Mouse (Mus musculus) midbrain, embryonic 15.5 days (tissue): ENCODE measurements around the gene Ttc21a. TPM values are rescaled to one million over a fixed set of nuclear protein-coding genes. Genes with fewer than 3 reads are reported as not detected.

ENCODE experiments used
- ATAC-seq: fragments of 200-750 bp; cut with Nextera tagmentation; replicated peaks from 2 replicates; pipeline ENCODE4 v1.8.0; 2017; ENCODE audit warnings: moderate TSS enrichment
- H3K27ac ChIP-seq: fragments of 300-500 bp; sonication (generic); 2 replicates; pipeline ENCODE4 v1.5.1; 2015; ENCODE audit warnings: mild to moderate bottlenecking, inconsistent platforms
- H3K27me3 ChIP-seq: fragments of 300-500 bp; sonication (generic); replicated peaks from 2 replicates; pipeline ENCODE4 v1.6.1; 2015; ENCODE audit warnings: inconsistent platforms
- H3K36me3 ChIP-seq: fragments of 300-500 bp; sonication (generic); replicated peaks from 2 replicates; pipeline ENCODE4 v1.6.1; 2015; ENCODE audit warnings: inconsistent platforms
- H3K4me1 ChIP-seq: fragments of 300-500 bp; sonication (generic); 2 replicates; pipeline ENCODE4 v1.6.1; 2015; ENCODE audit warnings: inconsistent platforms
- H3K4me2 ChIP-seq: fragments of 300-500 bp; sonication (generic); 2 replicates; pipeline ENCODE4 v1.6.1; 2015; ENCODE audit warnings: inconsistent platforms, mild to moderate bottlenecking, moderate library complexity
- H3K4me3 ChIP-seq: fragments of 300-500 bp; sonication (generic); 2 replicates; pipeline ENCODE4 v1.5.1; 2015; ENCODE audit warnings: mild to moderate bottlenecking, inconsistent platforms
- H3K9ac ChIP-seq: fragments of 300-500 bp; sonication (generic); 2 replicates; pipeline ENCODE4 v1.6.1; 2015; ENCODE audit warnings: mild to moderate bottlenecking, inconsistent platforms
- H3K9me3 ChIP-seq: fragments of 300-500 bp; sonication (generic); 2 replicates; pipeline ENCODE4 v1.6.1; 2016; ENCODE audit warnings: inconsistent platforms
- WGBS: fragments of 180-500 bp; shearing (Covaris S2); methylation state at CpG from one replicate; pipeline ENCODE4 v1.1.7; 2015; ENCODE audit warnings: mixed read lengths; 5-methylcytosine and 5-hydroxymethylcytosine counted together
- polyA plus RNA-seq: library from polyadenylated mRNA; unstranded; fragments of >200 nt; fragmentation: Nextera tagmentation; extraction: Ambion mirVana; gene quantifications from 2 replicates; pipeline ENCODE4 v1.2.1, GENCODE M21; 2015

Gene Ttc21a
- polyA plus RNA-seq, 1 experiment from 2014 or later = 1.4 TPM

GRCm38 (mm10) chr9:119979749-119980148 is 42.3 kb downstream of the Ttc21a start:
- no peak overlapping the region for H3K27ac ChIP-seq
- H3K9ac ChIP-seq = no peak overlapping the region
- H3K27me3 ChIP-seq = peaks cover 24% of the 10 kb centered on the region
- WGBS = 71% methylated on average over 2 of the region's 2 CpGs
- H3K9me3 ChIP-seq = no peaks in the 10 kb centered on the region
- H3K4me3 ChIP-seq = no peak overlapping the region
- no peaks in the 10 kb centered on the region for H3K36me3 ChIP-seq
- ATAC-seq = no peak
- H3K4me1 ChIP-seq = peaks cover 31% of the 10 kb centered on the region
- no peak overlapping the region for H3K4me2 ChIP-seq

- Histone ChIP-seq H3K9ac (no peak overlapping the region), H3K4me2 (peak overlapping the region; percentile 93), H3K36me3 (no peaks in the 10 kb centered on the region), H3K4me1 (peaks cover 31% of the 10 kb centered on the region), H3K27me3 (peaks cover 28% of the 10 kb centered on the region), H3K9me3 (no peaks in the 10 kb centered on the region), H3K27ac (0 out of 2 replicates have a peak overlapping the region, but pooled peaks have one; percentile 61), H3K4me3 (no peak overlapping the region)
- WGBS = 8% methylated on average over 4 of the region's 4 CpGs
- ATAC-seq = no peak
Measured at GRCm38 (mm10) chr9:119980770-119981182, 43.4 kb downstream of the Ttc21a start.

GRCm38 (mm10) chr9:119981183-119982179 is 44.1 kb downstream of the Ttc21a start:
- Histone ChIP-seq H3K36me3 (no peaks in the 10 kb centered on the region), H3K4me3 (no peak overlapping the region), H3K9me3 (no peaks in the 10 kb centered on the region), H3K4me1 (peaks cover 31% of the 10 kb centered on the region), H3K27ac (peak overlapping the region; percentile 61), H3K4me2 (peak overlapping the region; percentile 93), H3K9ac (no peak overlapping the region), H3K27me3 (peaks cover 28% of the 10 kb centered on the region)
- no peak for ATAC-seq
- 4% methylated on average over 15 of the region's 16 CpGs for WGBS

GRCm38 (mm10) chr9:119982241-119982811 is 44.9 kb downstream of the Ttc21a start:
- peak overlapping the region; percentile 93 for H3K4me2 ChIP-seq
- no peaks in the 10 kb centered on the region for H3K9me3 ChIP-seq
- ATAC-seq = peak; percentile 44; the same call in 1 of the 2 replicates
- H3K4me1 ChIP-seq = peaks cover 31% of the 10 kb centered on the region
- WGBS = 4% methylated on average over 11 of the region's 11 CpGs
- H3K36me3 ChIP-seq = no peaks in the 10 kb centered on the region
- H3K27ac ChIP-seq = no peak overlapping the region
- peak overlapping the region; percentile 63; the same call in 1 of the 2 replicates for H3K4me3 ChIP-seq
- peaks cover 28% of the 10 kb centered on the region for H3K27me3 ChIP-seq
- H3K9ac ChIP-seq = no peak overlapping the region

GRCm38 (mm10) chr9:119982956-119983551 is 45.6 kb downstream of the Ttc21a start:
- 0% methylated on average over 48 of the region's 48 CpGs for WGBS
- Histone ChIP-seq H3K27me3 (peaks cover 28% of the 10 kb centered on the region), H3K9ac (peak overlapping the region; percentile 56), H3K9me3 (no peaks in the 10 kb centered on the region), H3K4me1 (peaks cover 31% of the 10 kb centered on the region), H3K27ac (no peak overlapping the region), H3K4me2 (peak overlapping the region; percentile 93), H3K36me3 (no peaks in the 10 kb centered on the region), H3K4me3 (peak overlapping the region; percentile 63)
- ATAC-seq = no peak

GRCm38 (mm10) chr9:119983585-119984535 is 46.5 kb downstream of the Ttc21a start:
- WGBS = under 1% methylated on average over 73 of the region's 79 CpGs
- no peak overlapping the region for H3K27ac ChIP-seq
- ATAC-seq = peak; percentile 68

GRCm38 (mm10) chr9:119984536-119985011 is 47.2 kb downstream of the Ttc21a start, which contains the start of gene Csrnp1:
Gene Csrnp1, minus strand, starts transcription at chr9:119984658.
- Histone ChIP-seq H3K9me3 (no peaks in the 10 kb centered on the region), H3K27ac (no peak within 1 kb of the TSS), H3K27me3 (peaks cover 28% of the 10 kb centered on the region), H3K4me1 (peaks cover 31% of the 10 kb centered on the region), H3K9ac (peak within 1 kb of the TSS; percentile 56), H3K4me3 (peak within 1 kb of the TSS; percentile 63), H3K4me2 (peak within 1 kb of the TSS; percentile 93), H3K36me3 (no peaks in the 10 kb centered on the region)
- 5% methylated on average over 14 of the region's 14 CpGs for WGBS
- no peak for ATAC-seq

More at GRCm38 (mm10) chr9:119983585-119984535, 46.5 kb downstream of the Ttc21a start:
- H3K4me3 ChIP-seq = peak overlapping the region; percentile 63
- H3K36me3 ChIP-seq = no peaks in the 10 kb centered on the region
- H3K9me3 ChIP-seq = no peaks in the 10 kb centered on the region
- H3K4me2 ChIP-seq = peak overlapping the region; percentile 93
- H3K9ac ChIP-seq = peak overlapping the region; percentile 56
- peaks cover 28% of the 10 kb centered on the region for H3K27me3 ChIP-seq
- H3K4me1 ChIP-seq = peaks cover 31% of the 10 kb centered on the region

GRCm38 (mm10) chr9:119985881-119986574 is 48.6 kb downstream of the Ttc21a start:
- peaks cover 28% of the 10 kb centered on the region for H3K27me3 ChIP-seq
- no peak overlapping the region for H3K27ac ChIP-seq
- H3K4me2 ChIP-seq = no peak overlapping the region
- no peak overlapping the region for H3K4me3 ChIP-seq
- no peaks in the 10 kb centered on the region for H3K9me3 ChIP-seq
- no peak for ATAC-seq
- no peaks in the 10 kb centered on the region for H3K36me3 ChIP-seq
- 80% methylated on average over 10 of the region's 10 CpGs for WGBS
- peaks cover 25% of the 10 kb centered on the region for H3K4me1 ChIP-seq
- H3K9ac ChIP-seq = no peak overlapping the region

GRCm38 (mm10) chr9:119988304-119988703 is 50.9 kb downstream of the Ttc21a start:
- Histone ChIP-seq H3K27me3 (peaks cover 17% of the 10 kb centered on the region), H3K36me3 (no peaks in the 10 kb centered on the region), H3K4me3 (no peak overlapping the region), H3K4me2 (no peak overlapping the region), H3K9ac (no peak overlapping the region), H3K4me1 (peaks cover 2% of the 10 kb centered on the region), H3K27ac (no peak overlapping the region), H3K9me3 (no peaks in the 10 kb centered on the region)
- 52% methylated on average over 7 of the region's 7 CpGs for WGBS
- ATAC-seq = no peak

- no peak for ATAC-seq
- Histone ChIP-seq H3K27ac (no peak overlapping the region), H3K4me3 (no peak overlapping the region)
Measured at GRCm38 (mm10) chr9:119991310-119991709, 53.9 kb downstream of the Ttc21a start.

More at GRCm38 (mm10) chr9:119991310-119991709, 53.9 kb downstream of the Ttc21a start:
- H3K27me3 ChIP-seq = no peaks in the 10 kb centered on the region
- no peaks in the 10 kb centered on the region for H3K36me3 ChIP-seq
- no peak overlapping the region for H3K9ac ChIP-seq
- no peaks in the 10 kb centered on the region for H3K9me3 ChIP-seq
- WGBS = 13% methylated on average over 5 of the region's 5 CpGs
- H3K4me1 ChIP-seq = no peaks in the 10 kb centered on the region
- H3K4me2 ChIP-seq = no peak overlapping the region
